Mouse (Mus musculus): ENCODE measurements around the gene Kif5a.

DNA sequence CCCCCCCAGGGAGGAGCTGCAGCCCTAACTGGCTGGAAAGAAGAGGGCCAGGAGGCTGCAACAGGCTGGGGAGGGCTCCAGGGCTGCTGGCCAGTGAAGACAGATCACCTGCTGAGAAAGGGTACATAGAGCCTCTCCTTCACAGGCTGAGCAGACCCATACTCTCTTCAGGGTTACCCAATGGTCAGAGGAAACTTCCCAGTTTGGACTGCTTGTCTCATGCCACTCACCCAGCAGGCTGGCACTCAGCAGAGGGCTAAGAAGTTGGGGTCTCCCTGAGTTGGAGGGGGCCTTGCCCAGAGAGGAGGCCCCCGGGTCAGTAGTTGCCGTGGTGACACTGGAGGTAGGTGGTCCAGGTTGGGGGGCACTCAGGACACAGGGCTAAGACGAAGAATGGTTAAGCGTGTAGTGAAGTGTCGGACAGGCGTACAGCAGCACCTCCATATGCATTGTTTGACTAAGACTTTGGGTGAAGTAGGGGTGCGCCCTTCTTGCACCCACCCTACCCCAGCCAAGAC, 21.0 kb upstream of the Kif5a start:
- TF ChIP-seq POLR2AphosphoS2 (IDR thresholded peaks at IDR 0.05; ENCODE audit: insufficient read length, low read depth) (peak; percentile 59), POLR2A (IDR thresholded peaks at IDR 0.05; ENCODE audit: insufficient read length, low read depth) (peak; percentile 22), MAX (IDR thresholded peaks at IDR 0.05; ENCODE audit: low read depth) (no peak), CEBPB (IDR thresholded peaks at IDR 0.05; ENCODE audit: insufficient read depth, poor library complexity, severe bottlenecking) (no peak), E2F4 (IDR thresholded peaks at IDR 0.05; ENCODE audit: insufficient read depth) (no peak), MYOG (IDR thresholded peaks at IDR 0.05; ENCODE audit: control insufficient read depth in 1 of 3, insufficient read depth in 1 of 3, insufficient read length in 2 of 3, low read depth in 2 of 3) (no peak), USF1 (IDR thresholded peaks at IDR 0.05; ENCODE audit: low read depth) (no peak), TCF3 (IDR thresholded peaks at IDR 0.05; ENCODE audit: insufficient read length, low read depth) (no peak), TCF12 (IDR thresholded peaks at IDR 0.05; ENCODE audit: insufficient read depth, poor library complexity, severe bottlenecking) (no peak)
